Mouse (Mus musculus) layer of hippocampus, postnatal 25 days (tissue): Measurements from ENCODE around the gene Tmppe. TPM values are rescaled to one million over a fixed set of nuclear protein-coding genes. Genes with fewer than 3 reads are reported as not detected.
A peak's percentile ranks its signal among the peaks of the same experiment; 100 is the strongest.
"Not testable (repeated sequence)": the region's sequence is repeated elsewhere in the genome, so short reads cannot be mapped to it uniquely, and the experiment has no call there.

Source experiments
- DNase-seq, 2 experiments: peaks; one replicate each; pipeline ENCODE4 v3.0.0; 2022; ENCODE audit warnings: mixed read lengths in 2 of 2, low spot score in 1 of 2; ENCODE audit errors: extremely low spot score in 1 of 2
- total RNA-seq, 2 experiments: library from RNA; stranded (reverse); gene quantifications; 2 replicates each; pipeline ENCODE4 v1.2.3; 2021

Tmppe gene
- total RNA-seq, 2 experiments from 2014 or later = 9.8 TPM

- not testable (repeated sequence) for DNase-seq
Observed at GRCm38 (mm10) chr9:114394136-114394535, 6.8 kb upstream of the Tmppe start.

- no peak for DNase-seq
Observed at GRCm38 (mm10) chr9:114394677-114395076, 6.2 kb upstream of the Tmppe start.

GRCm38 (mm10) chr9:114395258-114395657, 5.6 kb upstream of the Tmppe start:
- DNase-seq = no peak

- no peak for DNase-seq
Observed at GRCm38 (mm10) chr9:114399680-114400079, 1.2 kb upstream of the Tmppe start.

GRCm38 (mm10) chr9:114400588-114400948, 337 bp upstream of the Tmppe start:
- no peak for DNase-seq

GRCm38 (mm10) chr9:114401685-114402080, 778 bp downstream of the Tmppe start:
- peak in 1 of 2 experiments; percentile 17 for DNase-seq

GRCm38 (mm10) chr9:114407676-114408075, 6.8 kb downstream of the Tmppe start:
- DNase-seq = no peak

GRCm38 (mm10) chr9:114410313-114410862, 9.5 kb downstream of the Tmppe start:
- no peak for DNase-seq

GRCm38 (mm10) chr9:114411295-114411694, 10.4 kb downstream of the Tmppe start:
- DNase-seq = no peak

GRCm38 (mm10) chr9:114412406-114412805, 11.5 kb downstream of the Tmppe start:
- DNase-seq = no peak

GRCm38 (mm10) chr9:114413866-114414265, 13.0 kb downstream of the Tmppe start:
- no peak for DNase-seq

GRCm38 (mm10) chr9:114415701-114416100, 14.8 kb downstream of the Tmppe start:
- peak; percentile 34 to 53 for DNase-seq

- no peak for DNase-seq
Observed at GRCm38 (mm10) chr9:114416646-114417517, 16.0 kb downstream of the Tmppe start.

- DNase-seq = peak in 1 of 2 experiments; percentile 43
Observed at GRCm38 (mm10) chr9:114418187-114418586, 17.3 kb downstream of the Tmppe start.

GRCm38 (mm10) chr9:114420443-114420842, 19.5 kb downstream of the Tmppe start:
- DNase-seq = no peak

GRCm38 (mm10) chr9:114421045-114421444, 20.1 kb downstream of the Tmppe start:
- no peak for DNase-seq

GRCm38 (mm10) chr9:114421797-114422196, 20.9 kb downstream of the Tmppe start:
- no peak for DNase-seq

GRCm38 (mm10) chr9:114425576-114425975, 24.7 kb downstream of the Tmppe start:
- DNase-seq = no peak

GRCm38 (mm10) chr9:114426201-114426600, 25.3 kb downstream of the Tmppe start:
- no peak for DNase-seq

GRCm38 (mm10) chr9:114427425-114427824, 26.5 kb downstream of the Tmppe start:
- DNase-seq = no peak

GRCm38 (mm10) chr9:114428103-114428834, 27.4 kb downstream of the Tmppe start:
- no peak for DNase-seq
